Mouse (Mus musculus): ENCODE measurements around the gene Mtif3.

GRCm38 (mm10) chr5:146944568-146944967, 19.0 kb downstream of the Mtif3 start:
- TF ChIP-seq ZC3H11A (IDR thresholded peaks at IDR 0.05; ENCODE audit: borderline replicate concordance, low read depth, low read length) = no peak
- TF ChIP-seq HCFC1 (IDR thresholded peaks at IDR 0.05; ENCODE audit: borderline replicate concordance, insufficient read depth, low read length) = no peak
- no peak for TF ChIP-seq MAFK (IDR thresholded peaks at IDR 0.05; ENCODE audit: insufficient read depth, low read depth, low read length)
- TF ChIP-seq ZNF384 (IDR thresholded peaks at IDR 0.05; ENCODE audit: low read depth, low read length) = no peak
- TF ChIP-seq CHD2 (IDR thresholded peaks at IDR 0.05; ENCODE audit: low read depth, low read length) = no peak

Data from ES-E14 (cell line).